Mouse (Mus musculus): ENCODE results near the gene Calu. TPM values are rescaled to one million over a fixed set of nuclear protein-coding genes. Genes with fewer than 3 reads are reported as not detected.

The Calu gene
- polyA plus RNA-seq, 1 experiment, result 183 TPM

GRCm38 (mm10) chr6:29415446-29415845 is 67.6 kb downstream of the Calu start:
- no peak overlapping the region for H3K4me2 ChIP-seq (ENCODE audit: low read depth)
- no peaks in the 10 kb centered on the region for H3K27me3 ChIP-seq (ENCODE audit: control insufficient read depth, insufficient read depth, insufficient read length)
- peaks cover 3% of the 10 kb centered on the region for H3K36me3 ChIP-seq (ENCODE audit: control insufficient read depth, insufficient read depth)
- TF ChIP-seq USF1 (IDR thresholded peaks at IDR 0.05; ENCODE audit: low read depth) (no peak), TCF12 (IDR thresholded peaks at IDR 0.05; ENCODE audit: insufficient read depth, poor library complexity, severe bottlenecking) (no peak), MYOG (IDR thresholded peaks at IDR 0.05; ENCODE audit: control insufficient read depth in 1 of 3, insufficient read depth in 1 of 3, insufficient read length in 2 of 3, low read depth in 2 of 3) (no peak)
- no peak overlapping the region for H3ac ChIP-seq (ENCODE audit: control insufficient read depth, insufficient read length)
- H3K4me3 ChIP-seq, result no peak overlapping the region
- H3K79me2 ChIP-seq (ENCODE audit: control insufficient read depth, insufficient read depth), result no peaks in the 10 kb centered on the region

- no peak overlapping the region for H3K4me2 ChIP-seq (ENCODE audit: low read depth)
- no peaks in the 10 kb centered on the region for H3K36me3 ChIP-seq (ENCODE audit: control insufficient read depth, insufficient read depth)
- H3ac ChIP-seq (ENCODE audit: control insufficient read depth, insufficient read length), result no peak overlapping the region
- H3K27me3 ChIP-seq (ENCODE audit: control insufficient read depth, insufficient read depth, insufficient read length), result no peaks in the 10 kb centered on the region
- H3K79me2 ChIP-seq (ENCODE audit: control insufficient read depth, insufficient read depth), result no peaks in the 10 kb centered on the region
- no peak overlapping the region for H3K4me3 ChIP-seq
- TF ChIP-seq MAX (IDR thresholded peaks at IDR 0.05; ENCODE audit: low read depth), result no peak
Observed at GRCm38 (mm10) chr6:29420596-29420995, 72.7 kb downstream of the Calu start.

- Histone ChIP-seq H3K27me3 (ENCODE audit: control insufficient read depth, insufficient read depth, insufficient read length) (no peaks in the 10 kb centered on the region), H3K4me3 (no peak overlapping the region), H3ac (ENCODE audit: control insufficient read depth, insufficient read length) (no peak overlapping the region), H3K36me3 (ENCODE audit: control insufficient read depth, insufficient read depth) (no peaks in the 10 kb centered on the region), H3K79me2 (ENCODE audit: control insufficient read depth, insufficient read depth) (no peaks in the 10 kb centered on the region), H3K4me2 (ENCODE audit: low read depth) (no peak overlapping the region)
- no peak for TF ChIP-seq TCF3 (IDR thresholded peaks at IDR 0.05; ENCODE audit: insufficient read length, low read depth)
- no peak for TF ChIP-seq POLR2AphosphoS2 (IDR thresholded peaks at IDR 0.05; ENCODE audit: insufficient read length, low read depth)
- TF ChIP-seq CEBPB (IDR thresholded peaks at IDR 0.05; ENCODE audit: insufficient read depth, poor library complexity, severe bottlenecking), result no peak
- no peak for TF ChIP-seq MYOD1 (IDR thresholded peaks at IDR 0.05; ENCODE audit: control insufficient read depth in 1 of 3, insufficient read length in 2 of 3, low read depth in 2 of 3)
- no peak for TF ChIP-seq TCF12 (IDR thresholded peaks at IDR 0.05; ENCODE audit: insufficient read depth, poor library complexity, severe bottlenecking)
- TF ChIP-seq SRF (IDR thresholded peaks at IDR 0.05; ENCODE audit: control insufficient read depth, insufficient read length, low read depth), result no peak
- TF ChIP-seq USF1 (IDR thresholded peaks at IDR 0.05; ENCODE audit: low read depth), result no peak
- no peak for TF ChIP-seq E2F4 (IDR thresholded peaks at IDR 0.05; ENCODE audit: insufficient read depth)
- no peak for TF ChIP-seq MYOG (IDR thresholded peaks at IDR 0.05; ENCODE audit: control insufficient read depth in 1 of 3, insufficient read depth in 1 of 3, insufficient read length in 2 of 3, low read depth in 2 of 3)
Observed at GRCm38 (mm10) chr6:29425118-29425517, 77.2 kb downstream of the Calu start.

GRCm38 (mm10) chr6:29426331-29426730 is 78.5 kb downstream of the Calu start:
- Histone ChIP-seq H3K4me2 (ENCODE audit: low read depth) (no peak overlapping the region), H3K36me3 (ENCODE audit: control insufficient read depth, insufficient read depth) (no peaks in the 10 kb centered on the region), H3K79me2 (ENCODE audit: control insufficient read depth, insufficient read depth) (no peaks in the 10 kb centered on the region), H3K27me3 (ENCODE audit: control insufficient read depth, insufficient read depth, insufficient read length) (no peaks in the 10 kb centered on the region), H3ac (ENCODE audit: control insufficient read depth, insufficient read length) (no peak overlapping the region), H3K4me3 (no peak overlapping the region)
- TF ChIP-seq SRF (IDR thresholded peaks at IDR 0.05; ENCODE audit: control insufficient read depth, insufficient read length, low read depth), result no peak
- no peak for TF ChIP-seq MYOD1 (IDR thresholded peaks at IDR 0.05; ENCODE audit: control insufficient read depth in 1 of 3, insufficient read length in 2 of 3, low read depth in 2 of 3)
- TF ChIP-seq MYOG (IDR thresholded peaks at IDR 0.05; ENCODE audit: control insufficient read depth in 1 of 3, insufficient read depth in 1 of 3, insufficient read length in 2 of 3, low read depth in 2 of 3), result no peak
- no peak for TF ChIP-seq TCF3 (IDR thresholded peaks at IDR 0.05; ENCODE audit: insufficient read length, low read depth)
- TF ChIP-seq USF1 (IDR thresholded peaks at IDR 0.05; ENCODE audit: low read depth), result no peak
- TF ChIP-seq CEBPB (IDR thresholded peaks at IDR 0.05; ENCODE audit: insufficient read depth, poor library complexity, severe bottlenecking), result no peak
- no peak for TF ChIP-seq MAX (IDR thresholded peaks at IDR 0.05; ENCODE audit: low read depth)
- no peak for TF ChIP-seq TCF12 (IDR thresholded peaks at IDR 0.05; ENCODE audit: insufficient read depth, poor library complexity, severe bottlenecking)

Other genes starting within 250 kb of the Calu start
- gene Rbm28, start 183.1 kb upstream of the Calu start, polyA plus RNA-seq (2012; fragmentation: generic; extraction: Trizol), result 16.2 TPM
- gene Prrt4, start 168.5 kb upstream of the Calu start, polyA plus RNA-seq (2012; fragmentation: generic; extraction: Trizol), result 0.37 TPM
- 78.6 TPM for gene Impdh1, start 131.7 kb upstream of the Calu start, polyA plus RNA-seq (2012; fragmentation: generic; extraction: Trizol)
- gene Hilpda, start 75.6 kb upstream of the Calu start, polyA plus RNA-seq (2012; fragmentation: generic; extraction: Trizol), result 15.5 TPM
- 0.47 TPM for gene Fam71f2, start 68.5 kb upstream of the Calu start, polyA plus RNA-seq (2012; fragmentation: generic; extraction: Trizol)
- 0.47 TPM for gene Fam71f1, start 28.9 kb upstream of the Calu start, polyA plus RNA-seq (2012; fragmentation: generic; extraction: Trizol)
- 0.17 TPM for gene Opn1sw, start 40.4 kb downstream of the Calu start, polyA plus RNA-seq (2012; fragmentation: generic; extraction: Trizol)
- 16.7 TPM for gene Ccdc136, start 48.2 kb downstream of the Calu start, polyA plus RNA-seq (2012; fragmentation: generic; extraction: Trizol)
- 268 TPM for gene Flnc, start 85.2 kb downstream of the Calu start, polyA plus RNA-seq (2012; fragmentation: generic; extraction: Trizol)
- gene Atp6v1f, start 119.6 kb downstream of the Calu start, polyA plus RNA-seq (2012; fragmentation: generic; extraction: Trizol), result 242 TPM
- gene Atp6v1fnb, start 123.4 kb downstream of the Calu start, polyA plus RNA-seq (2012; fragmentation: generic; extraction: Trizol), result not detected
- gene Kcp, start 159.9 kb downstream of the Calu start, polyA plus RNA-seq (2012; fragmentation: generic; extraction: Trizol), result 0.26 TPM
- 0.32 TPM for gene Irf5, start 178.6 kb downstream of the Calu start, polyA plus RNA-seq (2012; fragmentation: generic; extraction: Trizol)

All from myocyte (in vitro differentiated cells).